Mouse (Mus musculus): ENCODE results near the gene Dctn3.

DNA sequence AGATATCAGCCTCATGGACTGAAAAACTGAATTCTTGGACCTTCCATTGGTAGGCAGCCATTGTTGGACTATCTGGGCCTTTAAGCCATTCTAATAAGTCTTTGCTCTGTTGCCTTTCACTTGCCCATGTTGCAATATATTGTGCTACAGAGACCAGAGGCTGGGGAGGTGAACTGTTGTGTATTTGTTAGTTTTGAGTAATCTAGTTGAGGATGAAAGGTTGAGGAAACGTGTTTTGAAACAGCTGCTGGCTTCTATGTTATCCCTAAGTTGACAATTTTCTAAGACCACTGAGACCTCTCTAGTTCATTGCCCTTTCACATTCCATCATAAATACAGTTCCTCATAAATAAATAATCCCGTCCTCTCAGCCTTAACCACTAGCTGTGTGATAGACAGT is 21.2 kb upstream of the Dctn3 start:
- no peak for TF ChIP-seq CTCF (IDR thresholded peaks at IDR 0.05; ENCODE audit: extremely low read depth, insufficient read depth, insufficient read length, insufficient replicate concordance)
- no peak for TF ChIP-seq POLR2A (IDR thresholded peaks at IDR 0.05; ENCODE audit: low read depth, low read length)

Data from spleen, adult 2 months (tissue).